Mouse (Mus musculus): ENCODE data around the gene Scfd1.
A peak's percentile ranks its signal among the peaks of the same experiment; 100 is the strongest.

Scfd1 gene

DNA sequence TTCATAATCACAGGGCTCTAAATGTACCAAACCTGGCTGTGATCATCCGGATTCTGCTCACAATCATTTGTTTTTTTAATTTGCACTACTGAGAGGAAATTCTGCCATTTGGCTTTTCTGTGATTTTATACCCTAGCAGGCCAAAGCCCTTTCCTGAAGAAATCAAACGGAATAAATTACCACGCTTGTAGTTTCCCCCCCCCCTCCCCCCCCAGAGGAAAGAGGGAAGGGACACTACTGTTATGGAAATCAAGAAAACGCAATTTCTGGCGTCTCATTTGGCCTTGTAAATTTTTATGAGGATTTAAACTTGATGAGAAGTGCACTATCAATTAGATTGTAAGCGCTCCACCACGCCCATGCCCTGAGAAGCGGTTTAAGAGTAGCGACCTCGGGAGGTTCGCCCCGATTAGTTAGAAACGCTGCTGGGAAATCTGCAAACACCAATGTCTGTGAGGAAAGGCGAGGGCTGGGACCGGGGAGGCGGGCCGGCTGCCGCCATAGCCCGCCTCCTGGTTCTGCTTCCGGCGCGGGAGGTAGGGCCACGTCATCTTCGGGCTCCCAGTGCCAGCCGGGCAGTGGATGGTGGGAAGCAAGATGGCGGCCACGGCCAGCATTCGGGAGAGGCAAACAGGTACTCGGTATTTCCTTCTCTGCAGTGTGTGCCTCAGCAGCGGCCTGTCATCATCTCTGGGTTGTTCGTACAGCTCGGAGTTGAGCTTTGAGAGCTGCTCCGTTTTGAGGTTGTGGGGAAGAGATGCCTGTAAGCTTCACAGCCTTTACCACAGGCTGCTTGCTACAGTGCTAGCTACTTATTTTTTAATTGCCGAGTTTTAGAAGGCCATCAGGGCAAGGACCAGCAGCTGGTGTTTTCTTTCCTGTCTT is at the start of gene Scfd1:
Scfd1 (plus strand) TSS at position 508 of the 885 bp plus-strand sequence.
- peak; percentile 93 for DNase-seq

GRCm38 (mm10) chr12:51337014-51337413 is 40.3 kb upstream of the Scfd1 start:
- no peak for DNase-seq

- peak; percentile 34 for DNase-seq
Measured at GRCm38 (mm10) chr12:51346121-51346520, 31.2 kb upstream of the Scfd1 start.

DNA sequence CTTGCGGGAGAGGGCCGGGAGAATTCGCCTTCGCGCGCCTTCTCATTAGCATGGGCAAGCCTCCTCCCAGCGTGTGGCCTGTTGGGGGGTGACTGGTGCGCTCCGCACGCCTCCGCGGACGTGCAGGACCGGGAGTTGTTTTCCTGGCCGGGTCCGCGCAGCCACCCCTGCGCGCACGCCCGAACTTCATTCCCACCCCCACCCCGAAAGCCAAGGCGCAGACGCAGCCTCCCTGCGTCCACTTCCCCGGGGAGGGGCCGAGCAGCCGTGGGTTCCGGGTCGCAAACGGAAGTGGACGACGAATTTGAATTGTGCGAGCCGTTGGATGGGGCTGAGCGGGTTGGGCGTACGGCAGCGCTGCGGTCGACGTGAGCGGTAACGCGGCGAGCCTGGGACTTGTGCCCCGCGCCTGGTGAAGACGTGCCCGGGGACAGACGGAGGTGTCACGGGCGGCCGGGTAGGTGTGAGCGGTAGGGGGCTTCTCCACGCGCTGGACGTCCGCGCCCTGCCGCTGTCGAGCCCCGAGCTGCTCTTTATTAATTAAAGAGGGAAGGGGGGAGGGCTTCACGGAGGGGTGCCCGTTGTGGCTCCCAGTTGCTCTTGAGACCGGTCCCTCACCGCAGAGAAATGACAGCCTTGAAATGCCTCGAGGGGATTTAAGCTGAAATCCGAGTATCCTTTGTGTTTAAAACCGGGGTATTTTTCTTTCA is 29.2 kb upstream of the Scfd1 start, which contains the start of gene G2e3:
G2e3 (plus strand) TSS at position 74 of the 710 bp plus-strand sequence.
- DNase-seq: peak; percentile 82

- DNase-seq: no peak
Measured at GRCm38 (mm10) chr12:51348698-51348998, 28.7 kb upstream of the Scfd1 start.

DNA sequence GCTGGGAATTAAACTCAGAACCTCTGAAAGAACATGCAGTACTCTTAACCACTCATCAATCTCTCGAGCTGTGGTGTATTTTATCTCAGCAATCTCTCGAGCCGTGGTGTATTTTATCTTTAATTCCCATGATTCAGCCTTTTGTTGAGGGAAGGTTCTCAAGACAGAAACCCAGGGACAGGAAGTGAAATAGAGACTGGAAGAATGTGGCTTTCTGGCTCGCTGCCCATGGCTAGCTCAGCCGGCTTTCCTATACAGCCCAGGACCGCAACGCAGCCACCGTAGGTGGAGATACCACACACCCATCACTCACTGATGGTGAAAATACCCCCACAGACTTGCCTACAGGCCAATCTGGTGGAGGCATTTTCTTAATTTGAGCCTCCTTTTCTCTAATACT is 22.0 kb upstream of the Scfd1 start:
- no peak for DNase-seq

GRCm38 (mm10) chr12:51361294-51361693 is 16.0 kb upstream of the Scfd1 start:
- no peak for DNase-seq

GRCm38 (mm10) chr12:51362898-51363297 is 14.4 kb upstream of the Scfd1 start:
- no peak for DNase-seq

- no peak for DNase-seq
Measured at GRCm38 (mm10) chr12:51368504-51368903, 8.8 kb upstream of the Scfd1 start.

- no peak for DNase-seq
Measured at GRCm38 (mm10) chr12:51377888-51378190, 529 bp downstream of the Scfd1 start.

DNA sequence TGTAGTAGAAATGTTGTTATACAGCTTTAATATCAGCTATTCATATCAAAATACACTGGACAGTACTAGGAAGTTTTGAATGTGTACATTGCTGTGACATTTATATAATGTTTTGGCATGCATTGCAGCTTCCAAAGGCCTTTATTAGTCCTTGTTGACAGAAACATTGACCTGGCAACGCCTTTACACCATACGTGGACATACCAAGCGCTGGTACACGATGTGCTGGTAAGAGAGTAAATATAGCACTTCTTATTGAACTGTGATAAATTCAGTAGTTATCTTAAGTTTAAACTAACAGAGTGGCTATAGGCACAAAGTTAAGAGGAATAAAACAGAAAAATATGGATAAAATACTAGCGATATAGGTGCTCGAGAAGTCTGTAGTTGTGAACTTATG is 22.6 kb downstream of the Scfd1 start:
- no peak for DNase-seq

- DNase-seq: no peak
Measured at GRCm38 (mm10) chr12:51402060-51402698, 24.9 kb downstream of the Scfd1 start.

GRCm38 (mm10) chr12:51403987-51404586 is 26.8 kb downstream of the Scfd1 start:
- DNase-seq: no peak

DNA sequence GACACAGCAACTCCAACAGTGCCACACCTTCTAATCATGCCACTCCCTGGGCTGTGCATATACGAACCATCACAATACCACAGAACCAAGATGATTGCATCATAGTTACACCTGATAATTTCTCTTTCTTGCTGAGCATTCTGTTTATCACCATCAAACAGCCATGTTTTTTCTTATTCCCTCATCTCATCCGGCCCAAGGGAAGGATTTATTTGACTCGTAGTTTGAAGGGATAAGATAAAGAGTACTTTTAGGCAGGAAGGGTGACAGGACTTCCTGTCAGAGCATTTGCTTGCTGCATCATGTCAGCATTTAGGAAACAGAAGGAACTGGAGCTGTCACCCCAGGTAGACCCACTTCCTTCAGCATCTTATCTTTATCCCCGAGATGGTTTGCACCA is 34.1 kb downstream of the Scfd1 start:
- no peak for DNase-seq

- DNase-seq: no peak
Measured at GRCm38 (mm10) chr12:51437541-51437940, 60.2 kb downstream of the Scfd1 start.

- no peak for DNase-seq
Measured at GRCm38 (mm10) chr12:51438311-51438710, 61.0 kb downstream of the Scfd1 start.

DNA sequence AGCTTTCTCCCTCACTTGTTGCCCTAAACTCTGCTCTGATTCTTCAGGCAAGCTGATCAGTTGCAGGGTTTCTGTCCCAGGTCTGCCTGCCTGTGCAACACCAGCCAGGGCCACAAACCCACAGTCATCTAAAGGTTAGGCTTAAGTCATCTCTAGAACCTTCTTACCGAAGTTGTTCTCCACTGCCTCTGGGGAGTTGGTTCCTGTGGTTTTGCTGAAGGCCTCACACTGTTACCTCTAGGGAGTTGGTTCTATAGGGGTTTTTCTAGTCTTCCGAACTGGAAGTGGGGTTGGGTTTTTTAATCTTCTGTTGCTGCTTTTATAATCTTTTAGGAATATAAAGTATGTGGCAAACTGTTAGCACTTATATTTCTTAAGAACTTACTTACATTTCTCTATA is 72.0 kb downstream of the Scfd1 start:
- no peak for DNase-seq

DNA sequence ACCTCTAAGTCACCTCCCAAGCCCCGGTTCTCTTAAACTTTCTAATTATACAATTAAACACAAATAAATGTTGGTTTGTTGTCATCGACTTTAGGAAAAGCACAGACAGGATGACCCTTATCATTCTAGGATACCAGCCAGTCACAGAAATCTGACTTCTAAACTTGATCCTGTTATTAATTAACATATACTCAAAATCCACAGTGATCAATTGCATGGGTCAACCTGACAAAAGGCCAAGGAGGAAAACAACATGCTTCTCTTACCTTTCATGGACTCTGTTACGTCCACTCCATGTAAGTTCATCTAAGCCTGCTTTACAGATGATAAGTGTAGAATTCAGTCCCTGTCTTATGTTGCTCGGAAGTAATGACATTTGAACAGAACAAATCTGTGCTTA is 93.6 kb downstream of the Scfd1 start:
- no peak for DNase-seq

GRCm38 (mm10) chr12:51481246-51481645 is 103.9 kb downstream of the Scfd1 start:
- peak; percentile 13 for DNase-seq

- DNase-seq: no peak
Measured at GRCm38 (mm10) chr12:51492040-51492439, 114.7 kb downstream of the Scfd1 start.

- DNase-seq: peak; percentile 3
Measured at GRCm38 (mm10) chr12:51493476-51493875, 116.2 kb downstream of the Scfd1 start.

DNA sequence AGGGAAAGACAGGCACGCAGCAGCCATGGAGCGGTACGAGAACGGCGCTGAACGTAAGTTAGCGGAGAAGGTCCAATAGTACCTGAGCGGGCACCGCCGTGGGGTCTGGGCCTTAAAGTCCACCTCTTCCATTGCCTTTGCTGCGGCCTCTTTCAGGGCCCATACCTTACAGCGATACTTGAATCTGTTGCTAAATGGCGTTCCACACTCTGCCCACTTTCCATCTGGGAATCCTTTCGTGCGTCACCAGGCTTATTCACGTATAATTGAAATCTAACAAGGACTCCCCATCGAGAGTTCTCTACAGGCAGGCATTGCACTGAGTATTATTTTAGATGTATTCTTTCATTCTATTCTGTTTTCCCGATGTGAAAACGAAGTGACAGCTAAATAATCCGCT is 117.3 kb downstream of the Scfd1 start:
- no peak for DNase-seq
